Mouse (Mus musculus): ENCODE measurements around the gene Gm5737. TPM values are rescaled to one million over a fixed set of nuclear protein-coding genes. Genes with fewer than 3 reads are reported as not detected.

Gene Gm5737
- polyA plus RNA-seq, 1 experiment from 2014 or later: not detected

DNA sequence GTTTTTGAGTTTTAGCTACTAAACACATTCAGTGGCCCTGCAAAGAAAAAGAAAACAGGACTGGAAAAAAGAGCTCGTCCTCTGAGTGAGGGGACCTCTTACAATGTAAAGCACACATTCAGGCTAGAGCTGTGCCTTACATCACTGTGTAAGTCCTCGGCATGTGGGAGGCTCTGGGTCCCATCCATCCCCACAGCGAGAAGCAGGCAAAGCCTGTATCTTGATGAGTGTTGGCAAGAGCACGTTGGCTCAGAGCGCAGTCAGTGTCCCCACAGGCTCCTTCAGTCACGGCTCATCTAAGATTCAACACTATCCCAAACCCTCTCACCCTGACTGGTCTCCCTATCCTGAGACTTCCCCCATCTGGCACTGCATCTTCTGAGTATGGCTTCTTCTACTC, 66.1 kb downstream of the Gm5737 start:
- WGBS: 84% methylated on average over 6 of the region's 6 CpGs
- Histone ChIP-seq H3K4me3 (ENCODE audit: low read depth, low read length) (no peak overlapping the region), H3K9ac (ENCODE audit: low read length) (no peak overlapping the region), H3K27me3 (replicated peaks; ENCODE audit: control insufficient read depth, insufficient read depth, low read length) (no peaks in the 10 kb centered on the region), H3K4me2 (ENCODE audit: low read length) (no peak overlapping the region), H3K4me1 (ENCODE audit: control insufficient read depth, insufficient read depth, low read length) (no peaks in the 10 kb centered on the region), H3K9me3 (replicated peaks; ENCODE audit: control insufficient read depth, low read length) (no peaks in the 10 kb centered on the region), H3K36me3 (ENCODE audit: control insufficient read depth, insufficient read depth, low read length) (0 out of 2 replicates have a peak, but pooled peaks cover 6% of the 10 kb centered on the region), H3K27ac (ENCODE audit: low read depth, low read length) (no peak overlapping the region)
- DNase-seq (ENCODE audit: low spot score) (no peak), ATAC-seq (no peak)

DNA sequence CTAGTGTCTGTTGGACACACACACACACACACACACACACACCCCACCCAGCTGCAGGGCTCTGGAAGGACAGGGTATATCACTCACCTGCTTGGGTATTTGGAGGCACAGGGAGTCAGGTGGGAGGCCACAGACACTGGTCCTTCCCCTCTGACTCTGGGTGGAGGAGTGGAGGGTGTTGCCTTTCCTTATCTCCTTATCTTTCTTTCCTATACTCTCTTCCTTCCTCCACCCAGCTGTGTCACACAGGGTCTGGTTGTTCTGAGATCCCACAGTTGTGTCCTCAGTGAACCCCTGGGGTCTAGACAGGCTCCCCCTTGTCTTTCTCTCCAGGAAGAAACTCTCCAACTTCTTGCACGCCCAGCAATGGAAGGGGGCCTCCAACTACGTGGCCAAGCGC, 67.8 kb downstream of the Gm5737 start:
- H3K9ac ChIP-seq (ENCODE audit: low read length): no peak overlapping the region
- DNase-seq (ENCODE audit: low spot score): no peak
- H3K36me3 ChIP-seq (ENCODE audit: control insufficient read depth, insufficient read depth, low read length): peaks cover 13% of the 10 kb centered on the region
- no peaks in the 10 kb centered on the region for H3K4me1 ChIP-seq (ENCODE audit: control insufficient read depth, insufficient read depth, low read length)
- no peak overlapping the region for H3K4me3 ChIP-seq (ENCODE audit: low read depth, low read length)
- no peak for ATAC-seq
- 0 out of 2 replicates have a peak, but pooled peaks cover 4% of the 10 kb centered on the region for H3K9me3 ChIP-seq (replicated peaks; ENCODE audit: control insufficient read depth, low read length)
- H3K27ac ChIP-seq (ENCODE audit: low read depth, low read length): no peak overlapping the region
- no peaks in the 10 kb centered on the region for H3K27me3 ChIP-seq (replicated peaks; ENCODE audit: control insufficient read depth, insufficient read depth, low read length)
- 96% methylated on average over 3 of the region's 3 CpGs for WGBS
- no peak overlapping the region for H3K4me2 ChIP-seq (ENCODE audit: low read length)

- no peaks in the 10 kb centered on the region for H3K27me3 ChIP-seq (replicated peaks; ENCODE audit: control insufficient read depth, insufficient read depth, low read length)
- no peak overlapping the region for H3K4me3 ChIP-seq (ENCODE audit: low read depth, low read length)
- ATAC-seq: no peak
- H3K4me2 ChIP-seq (ENCODE audit: low read length): no peak overlapping the region
- 0 out of 2 replicates have a peak, but pooled peaks cover 4% of the 10 kb centered on the region for H3K9me3 ChIP-seq (replicated peaks; ENCODE audit: control insufficient read depth, low read length)
- no peak overlapping the region for H3K27ac ChIP-seq (ENCODE audit: low read depth, low read length)
- no peaks in the 10 kb centered on the region for H3K4me1 ChIP-seq (ENCODE audit: control insufficient read depth, insufficient read depth, low read length)
- WGBS: 96% methylated on average over 4 of the region's 4 CpGs
- DNase-seq (ENCODE audit: low spot score): no peak
- H3K9ac ChIP-seq (ENCODE audit: low read length): no peak overlapping the region
- peaks cover 13% of the 10 kb centered on the region for H3K36me3 ChIP-seq (ENCODE audit: control insufficient read depth, insufficient read depth, low read length)
Observed at GRCm38 (mm10) chr7:120880770-120881169, 68.6 kb downstream of the Gm5737 start.

Other genes with a start within 250 kb of the Gm5737 start
- 268 and 275 TPM in 2 replicates for gene Uqcrc2, start 177.2 kb upstream of the Gm5737 start, polyA plus RNA-seq (2014; fragmentation: Nextera tagmentation; extraction: Ambion mirVana)
- 0.08 and 0.27 TPM in 2 replicates for gene Pdzd9, start 142.0 kb upstream of the Gm5737 start, polyA plus RNA-seq (2014; fragmentation: Nextera tagmentation; extraction: Ambion mirVana)
- gene Mosmo, start 134.7 kb upstream of the Gm5737 start, polyA plus RNA-seq (2014; fragmentation: Nextera tagmentation; extraction: Ambion mirVana): 15.0 and 15.6 TPM in 2 replicates
- gene Vwa3a, start 73.0 kb upstream of the Gm5737 start, polyA plus RNA-seq (2014; fragmentation: Nextera tagmentation; extraction: Ambion mirVana): 1.1 and 1.6 TPM in 2 replicates
- gene Eef2k, start 30.5 kb downstream of the Gm5737 start, polyA plus RNA-seq (2014; fragmentation: Nextera tagmentation; extraction: Ambion mirVana): 9.1 and 11.3 TPM in 2 replicates
- gene Polr3e, start 105.4 kb downstream of the Gm5737 start, polyA plus RNA-seq (2014; fragmentation: Nextera tagmentation; extraction: Ambion mirVana): 22.7 and 23.2 TPM in 2 replicates
- gene Cdr2, start 169.9 kb downstream of the Gm5737 start, polyA plus RNA-seq (2014; fragmentation: Nextera tagmentation; extraction: Ambion mirVana): 11.3 and 11.9 TPM in 2 replicates
- 0.10 and 0.57 TPM in 2 replicates for gene Mfsd13b, start 170.1 kb downstream of the Gm5737 start, polyA plus RNA-seq (2014; fragmentation: Nextera tagmentation; extraction: Ambion mirVana)
- gene Mettl9, start 222.1 kb downstream of the Gm5737 start, polyA plus RNA-seq (2014; fragmentation: Nextera tagmentation; extraction: Ambion mirVana): 235 and 236 TPM in 2 replicates